Mouse (Mus musculus) CH12.LX (cell line): ENCODE data around the gene Plcb2. TPM values are rescaled to one million over a fixed set of nuclear protein-coding genes. Genes with fewer than 3 reads are reported as not detected.

Experiments used
- DNase-seq: peaks from one replicate; pipeline ENCODE4 v3.0.0-alpha.2; 2013; ENCODE audit errors: extremely low read depth
- H3K27ac ChIP-seq: 2 replicates; pipeline ENCODE4 v1.5.1; 2012; ENCODE audit warnings: low read depth, mild to moderate bottlenecking, control low read depth, moderate library complexity; ENCODE audit not compliant: insufficient read depth
- H3K27me3 ChIP-seq: replicated peaks from 2 replicates; pipeline ENCODE3; 2012; ENCODE audit warnings: inconsistent platforms
- H3K36me3 ChIP-seq, 2 experiments: replicated peaks in 1 of 2; 2 replicates each; pipeline versions ENCODE3 to v1.6.1; 2012; ENCODE audit warnings: inconsistent platforms in 1 of 2, low read length in 1 of 2, mild to moderate bottlenecking in 1 of 2, mixed read lengths in 1 of 2, moderate library complexity in 1 of 2; ENCODE audit not compliant: control insufficient read depth in 1 of 2, insufficient read depth in 1 of 2
- H3K4me1 ChIP-seq, 2 experiments: 2 replicates each; pipeline ENCODE4 v1.6.1; 2012; ENCODE audit warnings: inconsistent platforms in 1 of 2, moderate library complexity in 1 of 2; ENCODE audit not compliant: insufficient read depth in 2 of 2, control insufficient read depth in 1 of 2
- H3K4me2 ChIP-seq: 2 replicates; pipeline ENCODE4 v1.6.1; 2012; ENCODE audit warnings: low read depth, mild to moderate bottlenecking, control low read depth; ENCODE audit not compliant: poor library complexity, insufficient read depth, severe bottlenecking
- H3K4me3 ChIP-seq, 3 experiments: fragments of 150-350 bp in 1 of 3; sonication (generic) in 1 of 3; replicated peaks in 1 of 3; 2 replicates each; pipeline versions ENCODE3 to v1.5.1; 2011 to 2012; ENCODE audit warnings: low read depth in 2 of 3, low read length in 2 of 3, mild to moderate bottlenecking in 2 of 3, moderate library complexity in 2 of 3, control low read depth in 1 of 3, improper control_type of control experiment in 1 of 3, inconsistent platforms in 1 of 3, mixed read lengths in 1 of 3; ENCODE audit not compliant: poor library complexity in 1 of 3
- H3K79me2 ChIP-seq: replicated peaks from 2 replicates; pipeline ENCODE4 v1.6.1; 2012; ENCODE audit warnings: mild to moderate bottlenecking, moderate library complexity; ENCODE audit not compliant: control insufficient read depth, poor library complexity, insufficient read depth, severe bottlenecking; ENCODE audit errors: extremely low read depth
- H3K9ac ChIP-seq: 2 replicates; pipeline ENCODE4 v1.6.1; 2012; ENCODE audit warnings: low read depth, mild to moderate bottlenecking, control low read depth, moderate library complexity; ENCODE audit not compliant: insufficient read depth
- H3K9me3 ChIP-seq: replicated peaks from 2 replicates; pipeline ENCODE3; 2012; ENCODE audit warnings: low read length, inconsistent platforms, mixed read lengths
- BHLHE40 ChIP-seq: IDR thresholded peaks from 2 replicates; pipeline ENCODE4 v1.6.1; 2011; ENCODE audit warnings: mild to moderate bottlenecking, low read depth, low read length, improper control_type of control experiment
- ELF1 ChIP-seq: IDR thresholded peaks from 2 replicates; pipeline ENCODE4 v1.6.1; 2014; ENCODE audit warnings: low read depth, mild to moderate bottlenecking, inconsistent platforms, low read length, improper control_type of control experiment
- EP300 ChIP-seq: IDR thresholded peaks from 2 replicates; pipeline ENCODE4 v1.6.1; 2011; ENCODE audit warnings: low read length, improper control_type of control experiment
- ETS1 ChIP-seq: conservative IDR thresholded peaks from 2 replicates; pipeline ENCODE4 v1.6.1; 2012; ENCODE audit warnings: low read depth, mild to moderate bottlenecking, inconsistent platforms, low read length, improper control_type of control experiment, moderate library complexity
- GABPA ChIP-seq: IDR thresholded peaks from 2 replicates; pipeline ENCODE4 v1.6.1; 2012; ENCODE audit warnings: low read depth, low read length, improper control_type of control experiment, inconsistent platforms; ENCODE audit not compliant: insufficient replicate concordance
- HCFC1 ChIP-seq: IDR thresholded peaks from 2 replicates; pipeline ENCODE4 v1.6.1; 2012; ENCODE audit warnings: low read depth, mild to moderate bottlenecking, inconsistent platforms, low read length, improper control_type of control experiment
- IRF4 ChIP-seq: IDR thresholded peaks from 2 replicates; pipeline ENCODE4 v1.6.1; 2014; ENCODE audit warnings: low read depth, mild to moderate bottlenecking, inconsistent platforms, low read length, improper control_type of control experiment
- JUND ChIP-seq: conservative IDR thresholded peaks from 2 replicates; pipeline ENCODE4 v1.6.1; 2011; ENCODE audit warnings: low read depth, low read length, improper control_type of control experiment
- KAT2A ChIP-seq: IDR thresholded peaks from 2 replicates; pipeline ENCODE4 v1.6.1; 2012; ENCODE audit warnings: low read length, improper control_type of control experiment, inconsistent platforms; ENCODE audit not compliant: insufficient replicate concordance
- MAFK ChIP-seq: IDR thresholded peaks from 2 replicates; pipeline ENCODE4 v1.6.1; 2011; ENCODE audit warnings: low read length, improper control_type of control experiment; ENCODE audit not compliant: insufficient replicate concordance
- MEF2A ChIP-seq: IDR thresholded peaks from 2 replicates; pipeline ENCODE4 v1.6.1; 2014; ENCODE audit warnings: low read depth, mild to moderate bottlenecking, inconsistent platforms, low read length, improper control_type of control experiment, borderline replicate concordance
- MXI1 ChIP-seq: IDR thresholded peaks from 2 replicates; pipeline ENCODE4 v1.6.1; 2011; ENCODE audit warnings: mild to moderate bottlenecking, low read depth, low read length, improper control_type of control experiment
- NRF1 ChIP-seq: IDR thresholded peaks from 2 replicates; pipeline ENCODE4 v1.6.1; 2014; ENCODE audit warnings: low read depth, mild to moderate bottlenecking, inconsistent platforms, low read length, improper control_type of control experiment, moderate library complexity
- POLR2A ChIP-seq: IDR thresholded peaks from 2 replicates; pipeline ENCODE4 v1.6.1; 2011; ENCODE audit warnings: low read depth, mild to moderate bottlenecking, improper control_type of control experiment, low read length
- SMC3 ChIP-seq: IDR thresholded peaks from 2 replicates; pipeline ENCODE4 v1.6.1; 2011; ENCODE audit warnings: low read depth, low read length, improper control_type of control experiment
- ZMIZ1 ChIP-seq: IDR thresholded peaks from 2 replicates; pipeline ENCODE4 v1.6.1; 2012; ENCODE audit warnings: low read depth, mild to moderate bottlenecking, inconsistent platforms, low read length, improper control_type of control experiment
- dilution Hi-C: fragments of 300-500 bp; cut with MboI; formaldehyde crosslinking; loops from 2 replicates; pipeline ENCODE4 v1.14.3; 2020; ENCODE audit warnings: low sequenced_read_pairs; ENCODE audit not compliant: extremely low pct_unique_long_range_greater_than_20kb, extremely low pct_ligation_motif_present
- in situ Hi-C: fragments of 300-500 bp; cut with MboI; formaldehyde crosslinking; loops from 3 replicates; pipeline ENCODE4 v1.14.3; 2019; ENCODE audit warnings: low sequenced_read_pairs, low pct_ligation_motif_present, low pct_unique_long_range_greater_than_20kb, mixed read lengths
- polyA plus RNA-seq: library from polyadenylated mRNA; unstranded; fragments of >175 nt; gene quantifications from 2 replicates; pipeline ENCODE4 v1.2.1, GENCODE M21; 2012; ENCODE audit warnings: low read depth; ENCODE audit not compliant: insufficient read length
- total RNA-seq, 2 experiments: library from RNA; depleted of rRNA; stranded (reverse); fragments of 300-350 nt in 1 of 2; fragments of >200 nt in 1 of 2; gene quantifications; 2 replicates each; pipeline ENCODE4 v1.2.3; 2012 to 2014

The Plcb2 gene
- total and polyA plus RNA-seq, 3 experiments = 5.7 to 22.3 (median 7.8) TPM

DNA sequence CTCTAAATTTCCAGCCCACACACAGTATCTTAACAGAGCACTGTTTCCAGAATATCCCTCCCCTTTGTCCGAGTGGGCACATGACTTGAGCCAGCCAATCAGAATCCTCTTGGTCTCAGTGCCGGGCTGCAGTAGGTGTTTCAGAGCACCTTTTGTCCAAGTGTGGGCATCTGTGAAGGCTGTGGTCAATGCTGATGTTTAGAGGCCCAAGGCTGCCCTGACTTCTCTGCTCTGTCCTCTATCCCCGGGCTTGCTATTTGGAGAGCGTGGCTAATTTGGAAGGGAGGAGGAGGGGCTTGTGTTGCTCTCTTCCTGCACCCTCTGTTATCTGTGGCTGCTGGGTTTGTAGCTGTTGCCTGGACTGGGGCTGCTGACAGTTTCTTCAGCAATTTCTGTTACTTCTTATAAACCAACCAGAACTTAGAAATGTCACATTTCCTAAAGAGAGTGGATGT is 68.2 kb downstream of the Plcb2 start (continued):
- TF ChIP-seq GABPA (no peak), ZMIZ1 (no peak), POLR2A (peak; percentile 68)
- TF ChIP-seq, all 38 proteins: peak for 6

DNA sequence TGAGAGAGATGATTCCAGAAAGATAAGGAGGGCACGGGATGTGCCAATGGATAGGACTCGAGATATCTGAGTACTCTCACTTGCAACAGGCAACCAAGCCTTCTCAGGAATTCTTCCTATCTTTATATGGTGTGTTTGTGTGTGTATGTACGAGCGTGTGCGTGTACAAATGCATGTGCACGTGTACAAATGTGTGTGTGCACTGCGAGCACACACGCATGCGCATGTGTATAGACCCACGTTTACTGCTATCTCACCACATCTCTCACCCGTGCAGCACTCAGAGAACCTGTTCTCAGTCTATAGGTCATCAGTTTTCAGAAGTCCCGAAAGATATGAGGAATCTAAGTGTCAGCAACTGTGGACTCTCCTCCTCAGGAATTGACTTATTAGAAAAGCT is 68.7 kb downstream of the Plcb2 start:
- peaks cover 7% of the 10 kb centered on the region for H3K27me3 ChIP-seq
- H3K9ac ChIP-seq = no peak overlapping the region
- peaks cover 42 to 77% of the 10 kb centered on the region in 2 experiments for H3K4me1 ChIP-seq
- no peaks in the 10 kb centered on the region for H3K9me3 ChIP-seq
- H3K27ac ChIP-seq = peak overlapping the region; percentile 5; the same call in 1 of the 2 replicates
- dilution Hi-C loops (no loop called here), in situ Hi-C loops (no loop called here)
- peak overlapping the region; percentile 65 for H3K4me2 ChIP-seq
- TF ChIP-seq KAT2A (no peak), HCFC1 (0 out of 2 replicates have a peak, but pooled peaks have one; percentile 5), EP300 (no peak), MXI1 (no peak), POLR2A (no peak), ELF1 (0 out of 2 replicates have a peak, but pooled peaks have one; percentile 0), BHLHE40 (peak; percentile 13; the same call in 1 of the 2 replicates)
- no peaks in the 10 kb centered on the region for H3K36me3 ChIP-seq
- no peak for DNase-seq
- peak overlapping the region in 1 of 3 experiments; percentile 19 for H3K4me3 ChIP-seq
- no peaks in the 10 kb centered on the region for H3K79me2 ChIP-seq

DNA sequence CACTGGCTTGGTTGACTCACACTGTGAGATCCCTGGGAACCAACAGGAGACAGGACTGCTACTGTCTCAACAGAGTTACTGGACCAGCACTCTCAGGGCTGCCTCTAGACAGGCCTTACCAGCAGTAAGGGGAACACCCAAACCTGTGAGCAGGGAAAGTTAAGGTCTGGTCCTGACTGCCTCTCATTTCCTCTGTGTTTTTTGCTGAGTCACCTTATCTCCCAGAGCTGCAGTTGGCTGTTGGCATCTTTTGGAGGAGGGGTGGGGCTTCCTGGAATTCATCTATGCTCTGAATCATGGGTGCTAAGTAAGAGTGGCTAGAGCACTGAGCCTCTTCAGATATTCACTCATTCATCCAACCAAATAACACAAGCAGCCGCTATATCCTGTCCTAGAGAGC is 69.2 kb downstream of the Plcb2 start:
- DNase-seq = peak; percentile 74
- Histone ChIP-seq H3K36me3 (no peaks in the 10 kb centered on the region), H3K27me3 (peaks cover 6% of the 10 kb centered on the region), H3K79me2 (no peaks in the 10 kb centered on the region), H3K4me2 (peak overlapping the region; percentile 26; the same call in 1 of the 2 replicates), H3K9me3 (no peaks in the 10 kb centered on the region), H3K9ac (no peak overlapping the region), H3K4me1 (peaks cover 39 to 73% of the 10 kb centered on the region in 2 experiments), H3K27ac (peak overlapping the region; percentile 17; the same call in 1 of the 2 replicates), H3K4me3 (no peak overlapping the region)
- TF ChIP-seq MAFK (peak; percentile 98), IRF4 (peak; percentile 23; the same call in 1 of the 2 replicates), JUND (no peak), MEF2A (0 out of 2 replicates have a peak, but pooled peaks have one; percentile 13), NRF1 (0 out of 2 replicates have a peak, but pooled peaks have one; percentile 9), BHLHE40 (no peak), ETS1 (peak; percentile 38; the same call in 1 of the 2 replicates), SMC3 (no peak)
- dilution Hi-C loops = no loop called here
- in situ Hi-C loops = no loop called here
